Mouse (Mus musculus) kidney, postnatal 14 days (tissue): Measurements from ENCODE around the gene Il1r2.
A peak's percentile ranks its signal among the peaks of the same experiment; 100 is the strongest.

Source experiments
- DNase-seq: peaks from one replicate; pipeline ENCODE4 v3.0.0; 2022; ENCODE audit warnings: mixed read lengths

The Il1r2 gene

GRCm38 (mm10) chr1:40061359-40061758 is 12.5 kb upstream of the Il1r2 start:
- DNase-seq: no peak

DNA sequence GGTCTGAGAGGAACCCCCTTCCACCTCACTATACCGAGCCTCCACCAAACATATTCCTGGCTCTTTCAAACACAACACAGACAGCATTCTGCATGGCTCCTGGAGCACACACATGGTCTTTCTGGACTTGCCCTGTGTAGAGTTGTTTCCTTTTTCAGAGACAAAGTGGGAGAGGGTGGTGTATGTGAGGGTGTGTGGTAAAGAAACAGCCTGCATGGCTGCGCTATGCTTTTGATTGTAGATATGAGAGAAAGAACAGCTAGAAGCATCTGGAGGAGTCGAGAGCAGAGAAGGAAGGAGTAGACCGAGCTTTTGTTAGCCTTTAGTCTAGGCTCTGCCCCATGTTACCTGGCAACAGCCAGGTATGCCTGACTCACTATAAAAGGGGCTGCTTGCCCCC is 10.5 kb upstream of the Il1r2 start:
- DNase-seq: no peak

GRCm38 (mm10) chr1:40064508-40064907 is 9.4 kb upstream of the Il1r2 start:
- DNase-seq: no peak

GRCm38 (mm10) chr1:40072558-40072957 is 1.3 kb upstream of the Il1r2 start:
- DNase-seq: no peak

DNA sequence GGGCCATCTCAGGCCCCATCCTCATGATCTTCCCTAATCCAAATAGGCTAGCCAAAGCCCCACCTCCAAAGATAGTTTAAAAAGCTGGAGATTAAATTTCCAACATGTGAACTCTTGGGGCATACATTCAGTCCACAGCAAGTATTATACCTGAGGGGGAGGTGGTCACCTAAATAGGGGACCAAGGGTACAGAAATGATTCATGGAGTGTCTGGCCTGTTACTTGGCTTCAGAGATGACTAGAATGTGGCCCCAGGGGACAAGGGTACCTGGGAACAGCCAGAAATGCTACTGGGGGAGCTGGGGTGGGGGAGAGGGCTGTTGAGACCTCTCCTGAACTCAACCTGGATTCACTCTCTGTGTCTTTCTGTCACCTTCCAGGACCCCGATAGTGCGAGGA is 3.4 kb downstream of the Il1r2 start:
- no peak for DNase-seq

- DNase-seq: no peak
Measured at GRCm38 (mm10) chr1:40081041-40081440, 7.2 kb downstream of the Il1r2 start.

GRCm38 (mm10) chr1:40084386-40084785 is 10.5 kb downstream of the Il1r2 start:
- DNase-seq: no peak

DNA sequence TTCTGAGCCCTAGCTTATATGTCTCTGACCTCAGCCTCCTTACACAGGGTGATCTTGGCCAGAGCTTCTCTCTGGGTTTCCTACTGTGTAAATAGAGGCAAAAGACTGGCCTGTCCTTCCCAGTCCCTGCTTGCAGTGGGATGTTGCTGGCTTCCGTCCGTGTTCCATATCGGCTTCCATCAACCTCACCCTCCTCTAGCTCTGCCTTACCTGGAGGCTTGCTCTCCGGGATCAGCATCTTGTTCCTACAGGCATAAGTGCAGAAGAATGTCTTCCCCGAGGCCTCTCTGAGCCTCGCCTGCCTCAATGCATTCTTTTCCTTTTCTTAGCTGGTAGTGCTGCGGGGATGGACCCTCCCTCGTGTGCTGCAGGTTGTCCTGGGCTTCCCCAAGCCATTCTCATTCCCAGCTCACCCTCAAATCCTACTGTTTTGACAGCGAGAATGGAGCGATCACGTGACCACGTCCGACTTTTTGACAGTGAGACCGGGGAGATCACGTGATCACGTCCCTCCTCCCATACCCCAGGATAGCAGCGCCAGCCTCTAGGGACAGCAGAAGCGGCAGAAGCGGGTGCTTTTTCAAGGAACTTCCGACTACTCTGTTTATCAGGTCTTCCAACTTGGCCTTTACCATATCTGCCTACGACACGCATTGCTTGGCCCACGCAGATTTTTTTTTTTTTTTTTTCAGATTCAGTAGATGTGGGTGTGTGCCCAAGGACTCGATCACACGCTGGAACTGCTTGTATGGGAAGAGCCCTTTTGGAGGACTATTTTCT is 11.7 kb downstream of the Il1r2 start:
- peak; percentile 75 for DNase-seq

GRCm38 (mm10) chr1:40091160-40091559 is 17.3 kb downstream of the Il1r2 start:
- no peak for DNase-seq

DNA sequence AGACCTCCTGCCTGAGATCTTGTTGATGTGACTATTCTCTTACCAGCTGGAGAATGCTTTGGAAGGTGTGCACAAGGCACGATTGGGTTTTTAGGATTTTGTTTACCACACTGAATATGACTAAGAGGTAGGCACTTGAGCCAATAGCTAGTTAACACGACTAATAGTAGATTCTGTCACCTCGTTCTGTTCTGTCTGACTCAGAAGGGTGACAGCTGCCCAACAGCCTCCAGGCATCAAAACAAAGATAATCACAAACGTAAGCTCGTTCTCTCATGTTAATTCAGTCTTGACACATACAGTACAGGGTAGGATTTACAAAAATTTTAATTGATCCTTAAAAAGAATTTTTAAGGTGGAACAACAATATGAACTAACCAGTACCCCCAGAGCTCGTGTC is 18.7 kb downstream of the Il1r2 start:
- no peak for DNase-seq

- no peak for DNase-seq
Measured at GRCm38 (mm10) chr1:40094601-40095304, 20.9 kb downstream of the Il1r2 start.

GRCm38 (mm10) chr1:40095585-40095984 is 21.7 kb downstream of the Il1r2 start:
- DNase-seq: no peak

DNA sequence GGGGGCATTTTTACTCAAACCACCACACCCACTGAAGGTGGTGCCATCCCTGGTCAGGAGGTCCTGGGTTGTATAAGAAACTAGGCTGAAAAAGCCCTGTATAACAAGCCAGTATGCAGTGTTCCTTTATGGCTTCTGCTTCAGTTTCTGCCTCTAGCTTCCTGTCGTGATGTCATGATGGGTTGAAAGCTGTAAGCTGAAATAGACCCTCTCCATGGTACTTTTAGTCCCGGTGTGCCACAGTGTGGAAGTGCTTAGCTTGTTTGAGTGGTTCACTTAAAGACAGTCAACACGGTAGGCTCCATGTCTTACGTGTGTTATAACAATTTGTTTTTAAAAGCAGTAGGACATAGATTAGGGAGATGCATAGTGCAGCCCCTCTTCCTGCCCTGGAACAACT is 32.4 kb downstream of the Il1r2 start:
- DNase-seq: no peak

GRCm38 (mm10) chr1:40106719-40107118 is 32.8 kb downstream of the Il1r2 start:
- DNase-seq: no peak

DNA sequence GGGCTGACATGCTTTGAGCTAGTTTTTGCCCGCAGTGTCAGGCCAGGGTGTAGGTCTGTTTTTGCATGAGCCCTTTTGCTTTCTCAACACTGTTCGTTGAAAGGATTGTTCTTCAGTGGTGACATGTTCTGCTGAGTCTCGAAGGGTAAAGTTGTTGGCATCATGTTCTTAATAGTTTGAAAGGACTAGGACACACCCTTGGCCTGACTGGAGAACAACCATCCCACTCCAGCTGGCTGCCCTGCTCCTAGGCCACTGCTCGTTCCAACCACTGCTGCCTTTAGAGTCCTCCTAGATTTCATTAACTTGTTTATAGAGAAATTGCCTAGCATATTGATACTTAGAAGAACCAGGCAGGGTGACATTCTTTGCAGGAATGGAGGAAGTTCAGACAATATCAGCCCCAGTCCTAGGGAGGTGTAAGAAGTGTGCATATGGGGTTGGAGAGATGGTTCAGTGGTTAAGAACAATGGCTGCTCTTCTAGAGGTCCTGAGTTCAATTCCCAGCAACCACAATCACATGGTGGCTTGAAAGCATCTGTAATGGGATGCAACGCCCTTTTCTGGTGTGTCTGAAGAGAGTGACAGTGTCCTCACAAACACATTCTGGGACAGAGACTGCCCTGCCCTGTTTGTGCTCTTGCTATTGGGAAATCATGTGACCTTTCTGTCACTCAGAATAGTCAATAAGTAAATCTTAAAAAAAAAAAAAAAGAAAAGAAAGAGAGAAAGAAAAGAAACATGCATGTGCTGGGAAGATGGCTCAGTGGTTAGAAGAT is 34.3 kb downstream of the Il1r2 start:
- DNase-seq: no peak

- no peak for DNase-seq
Measured at GRCm38 (mm10) chr1:40109736-40110135, 35.9 kb downstream of the Il1r2 start.

DNA sequence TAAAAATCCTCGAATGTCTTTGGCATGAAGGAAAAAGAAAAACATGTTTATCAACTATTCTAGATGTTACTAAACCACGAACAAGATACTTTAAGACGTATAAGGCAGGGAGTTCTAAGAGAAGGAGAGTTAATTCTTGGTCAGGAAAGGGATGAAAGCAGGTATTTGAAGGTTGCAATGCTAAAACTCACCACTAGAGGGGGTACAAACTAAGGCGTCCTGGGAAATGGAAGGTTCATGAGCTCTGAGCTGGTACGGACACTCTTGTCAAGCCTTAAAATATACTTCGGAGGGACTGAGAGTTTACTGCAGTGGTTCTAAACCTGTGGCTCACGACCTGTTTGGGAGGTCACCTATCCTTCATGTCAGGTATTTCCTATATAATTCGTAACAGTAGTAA is 41.4 kb downstream of the Il1r2 start:
- peak; percentile 54 for DNase-seq

- DNase-seq: peak; percentile 85
Measured at GRCm38 (mm10) chr1:40116422-40116821, 42.5 kb downstream of the Il1r2 start.

DNA sequence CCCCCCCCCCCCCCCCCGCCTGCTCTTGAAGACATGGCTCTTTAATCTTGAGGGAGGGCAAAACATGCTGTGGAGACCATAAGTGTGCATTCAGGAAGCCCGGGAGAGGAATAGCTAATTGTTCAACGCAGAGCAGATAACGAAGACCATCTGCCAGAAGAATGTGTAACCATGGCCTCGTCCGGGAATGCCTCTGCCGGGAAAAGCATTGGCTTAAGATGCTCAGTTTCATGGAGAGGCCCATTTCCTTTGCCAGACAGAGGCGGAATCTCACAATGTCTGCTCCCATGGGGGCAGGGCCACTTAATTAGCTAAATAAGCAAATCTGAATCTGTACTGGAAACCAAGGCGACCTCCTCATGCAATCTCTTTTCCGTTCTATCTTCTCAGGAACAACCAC is 43.7 kb downstream of the Il1r2 start:
- DNase-seq: peak; percentile 50

- DNase-seq: no peak
Measured at GRCm38 (mm10) chr1:40124237-40124636, 50.4 kb downstream of the Il1r2 start.

DNA sequence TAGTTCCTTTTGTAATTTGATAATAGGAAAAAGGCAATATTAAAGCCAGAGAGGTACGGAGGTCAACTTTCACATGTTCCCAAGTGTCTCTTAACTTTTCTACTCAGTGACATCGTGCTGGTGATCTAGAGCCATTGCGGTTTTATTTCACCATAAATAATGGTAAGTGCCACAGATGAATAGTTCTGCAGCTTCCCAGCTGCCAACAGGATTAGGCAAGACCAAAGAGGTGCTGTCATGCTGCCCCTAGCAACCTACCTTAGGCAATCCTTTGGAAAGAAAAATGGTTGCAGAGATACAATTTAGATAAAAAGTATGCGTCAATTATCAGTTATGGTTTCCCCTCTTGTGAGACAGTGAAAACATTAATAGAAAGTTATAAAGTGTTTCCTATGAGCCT is 54.6 kb downstream of the Il1r2 start:
- DNase-seq: no peak

DNA sequence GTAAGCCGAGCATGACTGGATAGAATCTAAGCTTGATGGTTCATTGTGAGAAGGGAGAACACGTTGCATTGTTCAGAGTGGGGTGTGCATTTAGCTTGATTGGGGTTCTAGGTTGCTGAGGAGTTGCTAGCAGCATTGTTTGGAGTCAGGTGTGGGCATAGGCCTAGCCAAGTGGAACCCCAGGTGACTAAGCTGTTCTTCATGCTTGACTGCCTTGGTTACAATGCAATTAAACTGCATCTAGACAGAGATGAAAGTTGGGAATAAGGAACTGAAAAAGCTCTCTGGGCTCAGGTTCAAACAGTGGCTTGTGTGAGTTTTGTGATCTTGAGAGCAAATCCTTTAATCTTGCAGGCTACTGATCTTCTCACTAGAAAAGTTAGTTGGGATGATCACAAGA is 55.4 kb downstream of the Il1r2 start:
- no peak for DNase-seq

DNA sequence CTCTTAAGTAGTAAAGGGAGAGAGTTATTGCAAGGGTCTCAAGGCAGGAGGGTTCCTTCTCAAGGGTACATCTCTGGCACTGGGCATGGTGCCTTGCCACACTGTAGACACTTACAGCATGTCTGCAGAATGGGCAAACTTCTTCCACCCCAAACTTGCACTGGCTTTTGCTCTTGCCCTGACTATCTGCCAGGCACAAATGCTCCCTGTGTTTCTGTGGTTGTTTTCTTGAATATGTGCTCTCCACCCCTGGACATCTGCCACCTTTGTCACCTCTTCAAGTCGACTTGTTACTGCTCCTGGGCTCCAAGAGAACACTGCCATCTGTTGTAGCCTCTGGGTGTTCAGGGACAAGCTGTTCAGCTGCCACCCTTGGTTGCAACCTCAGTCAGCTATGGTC is 57.8 kb downstream of the Il1r2 start:
- no peak for DNase-seq

- no peak for DNase-seq
Measured at GRCm38 (mm10) chr1:40132721-40133120, 58.8 kb downstream of the Il1r2 start.
